Mouse (Mus musculus): ENCODE results near the gene Wnk4. TPM values are rescaled to one million over a fixed set of nuclear protein-coding genes. Genes with fewer than 3 reads are reported as not detected.

The Wnk4 gene
- polyA plus RNA-seq, 1 experiment = 0.49 TPM

DNA sequence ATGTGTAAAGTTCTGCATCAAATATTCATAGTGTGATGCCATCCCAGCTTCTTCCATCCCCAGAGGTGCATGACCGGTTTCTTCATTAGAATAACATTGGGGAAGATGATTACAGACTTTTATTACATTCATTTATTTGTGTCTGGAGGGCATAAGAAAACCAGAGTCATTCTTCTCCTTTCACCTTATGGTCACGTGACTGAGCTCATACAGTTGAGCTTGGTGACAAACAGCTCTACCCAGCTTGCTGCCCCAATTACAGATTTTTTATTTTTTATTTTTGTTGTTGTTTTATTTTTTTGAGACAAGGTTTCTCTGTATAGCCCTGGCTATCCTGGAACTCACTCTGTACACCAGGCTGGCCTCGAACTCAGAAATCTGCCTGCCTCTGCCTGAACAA is 12.1 kb downstream of the Wnk4 start:
- Histone ChIP-seq H3K79me2 (ENCODE audit: control insufficient read depth, insufficient read depth) (peaks cover 10% of the 10 kb centered on the region), H3K79me3 (ENCODE audit: low read depth) (no peaks in the 10 kb centered on the region), H3K4me3 (ENCODE audit: insufficient read depth, poor library complexity, severe bottlenecking) (no peak overlapping the region), H3K27me3 (ENCODE audit: control insufficient read depth, insufficient read depth, insufficient read length) (peaks cover 21% of the 10 kb centered on the region), H3K36me3 (ENCODE audit: control insufficient read depth, insufficient read depth) (no peaks in the 10 kb centered on the region), H3ac (ENCODE audit: control insufficient read depth, insufficient read length, low read depth) (no peak overlapping the region)
- TF ChIP-seq USF1 (IDR thresholded peaks at IDR 0.05; ENCODE audit: low read depth) (peak; percentile 65), CEBPB (IDR thresholded peaks at IDR 0.05; ENCODE audit: low read depth) (no peak)

DNA sequence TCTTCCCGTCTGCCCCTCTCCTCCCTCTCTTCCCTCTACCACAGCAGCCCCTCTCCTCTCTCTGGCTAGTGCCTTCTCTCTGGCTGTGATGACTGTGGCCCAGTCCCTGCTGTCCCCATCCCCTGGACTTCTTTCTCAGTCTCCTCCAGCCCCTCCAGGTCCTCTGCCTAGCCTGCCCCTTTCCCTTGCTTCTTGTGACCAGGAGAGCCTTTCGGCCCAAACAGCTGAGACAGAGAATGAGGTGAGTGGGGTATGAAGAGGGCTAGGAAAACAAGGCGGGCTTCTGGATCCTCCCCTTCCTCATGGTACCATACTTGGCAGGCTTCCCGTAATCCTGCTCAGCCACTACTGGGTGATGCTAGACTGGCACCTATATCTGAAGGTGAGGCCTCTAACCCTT is 14.9 kb downstream of the Wnk4 start:
- TF ChIP-seq MYOG (IDR thresholded peaks at IDR 0.05; ENCODE audit: control insufficient read depth, extremely low read depth, insufficient read length) = no peak
- TF ChIP-seq CEBPB (IDR thresholded peaks at IDR 0.05; ENCODE audit: low read depth) = no peak
- no peak for TF ChIP-seq MAX (IDR thresholded peaks at IDR 0.05)
- TF ChIP-seq USF1 (IDR thresholded peaks at IDR 0.05; ENCODE audit: low read depth) = no peak
- TF ChIP-seq FOSL1 (IDR thresholded peaks at IDR 0.05; ENCODE audit: insufficient read depth, low read length, poor library complexity, severe bottlenecking) = no peak
- TF ChIP-seq CTCF (IDR thresholded peaks at IDR 0.05; ENCODE audit: control insufficient read depth, insufficient read depth, insufficient read length) = no peak
- no peak for TF ChIP-seq MYOD1 (IDR thresholded peaks at IDR 0.05; ENCODE audit: control insufficient read depth, insufficient read length, low read depth)
- Histone ChIP-seq H3K4me3 (ENCODE audit: insufficient read depth, poor library complexity, severe bottlenecking) (no peak overlapping the region), H3K27me3 (ENCODE audit: control insufficient read depth, insufficient read depth, insufficient read length) (peaks cover 8% of the 10 kb centered on the region), H3K79me3 (ENCODE audit: low read depth) (no peaks in the 10 kb centered on the region), H3ac (ENCODE audit: control insufficient read depth, insufficient read length, low read depth) (no peak overlapping the region), H3K36me3 (ENCODE audit: control insufficient read depth, insufficient read depth) (no peaks in the 10 kb centered on the region), H3K79me2 (ENCODE audit: control insufficient read depth, insufficient read depth) (peaks cover 10% of the 10 kb centered on the region)

GRCm38 (mm10) chr11:101276319-101277070 is 16.1 kb downstream of the Wnk4 start:
- H3K4me3 ChIP-seq (ENCODE audit: insufficient read depth, poor library complexity, severe bottlenecking) = no peak overlapping the region
- TF ChIP-seq FOSL1 (IDR thresholded peaks at IDR 0.05; ENCODE audit: insufficient read depth, low read length, poor library complexity, severe bottlenecking) (no peak), MAX (IDR thresholded peaks at IDR 0.05) (no peak), USF1 (IDR thresholded peaks at IDR 0.05; ENCODE audit: low read depth) (no peak), CEBPB (IDR thresholded peaks at IDR 0.05; ENCODE audit: low read depth) (no peak), CTCF (IDR thresholded peaks at IDR 0.05; ENCODE audit: control insufficient read depth, insufficient read depth, insufficient read length) (no peak), MYOD1 (IDR thresholded peaks at IDR 0.05; ENCODE audit: control insufficient read depth, insufficient read length, low read depth) (no peak), MYOG (IDR thresholded peaks at IDR 0.05; ENCODE audit: control insufficient read depth, extremely low read depth, insufficient read length) (no peak)
- H3K79me2 ChIP-seq (ENCODE audit: control insufficient read depth, insufficient read depth) = peaks cover 10% of the 10 kb centered on the region
- no peaks in the 10 kb centered on the region for H3K79me3 ChIP-seq (ENCODE audit: low read depth)
- no peak overlapping the region for H3ac ChIP-seq (ENCODE audit: control insufficient read depth, insufficient read length, low read depth)
- H3K36me3 ChIP-seq (ENCODE audit: control insufficient read depth, insufficient read depth) = no peaks in the 10 kb centered on the region
- peaks cover 3% of the 10 kb centered on the region for H3K27me3 ChIP-seq (ENCODE audit: control insufficient read depth, insufficient read depth, insufficient read length)

- no peaks in the 10 kb centered on the region for H3K36me3 ChIP-seq (ENCODE audit: control insufficient read depth, insufficient read depth)
- TF ChIP-seq FOSL1 (IDR thresholded peaks at IDR 0.05; ENCODE audit: insufficient read depth, low read length, poor library complexity, severe bottlenecking) = peak; percentile 66
- TF ChIP-seq CTCF (IDR thresholded peaks at IDR 0.05; ENCODE audit: control insufficient read depth, insufficient read depth, insufficient read length) = no peak
- TF ChIP-seq MAX (IDR thresholded peaks at IDR 0.05) = peak; percentile 61
- no peak for TF ChIP-seq MYOG (IDR thresholded peaks at IDR 0.05; ENCODE audit: control insufficient read depth, extremely low read depth, insufficient read length)
- no peak for TF ChIP-seq USF1 (IDR thresholded peaks at IDR 0.05; ENCODE audit: low read depth)
- peak; percentile 1 for TF ChIP-seq MYOD1 (IDR thresholded peaks at IDR 0.05; ENCODE audit: control insufficient read depth, insufficient read length, low read depth)
- H3ac ChIP-seq (ENCODE audit: control insufficient read depth, insufficient read length, low read depth) = peak overlapping the region; percentile 96
- H3K79me3 ChIP-seq (ENCODE audit: low read depth) = no peaks in the 10 kb centered on the region
- peak overlapping the region; percentile 56 for H3K4me3 ChIP-seq (ENCODE audit: insufficient read depth, poor library complexity, severe bottlenecking)
- H3K27me3 ChIP-seq (ENCODE audit: control insufficient read depth, insufficient read depth, insufficient read length) = peaks cover 3% of the 10 kb centered on the region
- peaks cover 10% of the 10 kb centered on the region for H3K79me2 ChIP-seq (ENCODE audit: control insufficient read depth, insufficient read depth)
Measured at GRCm38 (mm10) chr11:101277381-101278222, 17.2 kb downstream of the Wnk4 start.

DNA sequence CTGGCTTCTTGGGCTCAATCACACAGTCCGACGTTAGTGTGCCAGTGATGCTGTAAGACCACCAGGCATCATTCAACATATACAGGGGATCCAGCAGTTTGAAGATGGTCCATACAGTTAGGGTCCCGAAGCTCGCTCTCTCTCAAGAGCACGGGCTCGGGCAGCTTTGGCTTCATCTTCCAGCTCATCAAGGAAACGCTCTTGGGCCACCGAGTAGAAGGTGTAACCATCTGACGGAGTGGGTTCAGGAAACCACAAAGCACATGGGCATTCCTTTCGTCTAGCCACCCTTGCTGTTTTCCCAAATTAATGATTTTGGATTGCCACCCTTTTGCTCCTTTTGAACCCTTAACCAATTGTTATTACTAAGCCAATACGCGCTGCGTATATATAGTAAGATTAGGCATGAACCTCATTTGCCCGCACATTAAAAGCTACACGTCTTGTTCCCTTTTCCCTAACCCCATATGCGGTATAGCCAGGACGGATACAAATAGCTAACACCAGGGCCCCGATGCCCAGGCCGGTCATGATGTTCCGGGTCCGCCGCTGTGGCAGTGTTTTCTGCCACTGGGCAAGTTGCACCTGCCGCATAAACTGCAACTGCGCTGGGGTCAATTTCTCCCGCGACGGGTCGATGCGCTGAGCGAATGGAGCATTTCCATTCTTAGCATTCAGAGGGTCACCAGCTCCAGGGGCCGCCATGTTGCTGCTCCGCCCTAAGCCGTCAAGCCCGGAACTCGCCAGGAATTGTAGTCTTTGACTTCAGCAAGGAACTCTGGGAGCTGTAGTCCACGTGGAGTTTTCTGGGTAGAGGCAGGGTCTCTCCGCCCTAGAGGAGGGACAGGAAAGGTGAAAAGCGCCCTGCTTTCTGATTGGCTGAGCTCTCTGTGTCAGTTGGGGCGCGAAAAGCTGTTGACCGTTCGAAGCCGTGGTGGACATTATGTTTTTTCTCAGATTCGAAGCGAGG is 18.1 kb downstream of the Wnk4 start, which contains the start of the genes Cntd1 and Coa3:
TSS of gene Cntd1 (plus strand) at position 790 of the 970 bp plus-strand sequence.
TSS of gene Coa3 (minus strand) at position 892 of the 970 bp plus-strand sequence.
- TF ChIP-seq MYOD1 (IDR thresholded peaks at IDR 0.05; ENCODE audit: control insufficient read depth, insufficient read length, low read depth) (no peak), MAX (IDR thresholded peaks at IDR 0.05) (peak; percentile 63), USF1 (IDR thresholded peaks at IDR 0.05; ENCODE audit: low read depth) (peak; percentile 25)
- Histone ChIP-seq H3K4me3 (ENCODE audit: insufficient read depth, poor library complexity, severe bottlenecking) (peak within 1 kb of the TSS; percentile 56), H3K79me2 (ENCODE audit: control insufficient read depth, insufficient read depth) (peaks cover 10% of the 10 kb centered on the region), H3K36me3 (ENCODE audit: control insufficient read depth, insufficient read depth) (no peaks in the 10 kb centered on the region), H3K27me3 (ENCODE audit: control insufficient read depth, insufficient read depth, insufficient read length) (peaks cover 3% of the 10 kb centered on the region), H3K79me3 (ENCODE audit: low read depth) (no peaks in the 10 kb centered on the region), H3ac (ENCODE audit: control insufficient read depth, insufficient read length, low read depth) (peak within 1 kb of the TSS; percentile 96)
